In genomic region chr16:93543704-93544103, GRCm38 (mm10) we compare ENCODE assay signal across 8 mouse cellular contexts.
A peak's percentile ranks its signal among the peaks of the same experiment; 100 is the strongest.
DNase-seq lines count a peak whose midpoint lies in the region; ATAC-seq and TF ChIP-seq lines count a peak whose summit lies in the region.

No protein-coding gene starts in this region.

- no peaks in the 10 kb centered on the region for H3K27me3 ChIP-seq in liver, embryonic 11.5 days (replicated peaks; ENCODE audit: control insufficient read depth, insufficient read depth, low read length)
- H3K27me3 ChIP-seq in forebrain, embryonic 11.5 days (ENCODE audit: control insufficient read depth, insufficient read depth, low read length), result no peaks in the 10 kb centered on the region
- H3K27me3 ChIP-seq in midbrain, embryonic 11.5 days (ENCODE audit: control insufficient read depth, insufficient read depth, low read length), result no peaks in the 10 kb centered on the region
- no peaks in the 10 kb centered on the region for H3K27me3 ChIP-seq in spleen, adult 2 months (ENCODE audit: control insufficient read depth, insufficient read depth, low read length)

- intact Hi-C loops in left cerebral cortex, adult 2 months (cut with DNase I), result loop anchor here (2.0 to 10.0 kb wide), 6 partner anchors 246 to 1229 kb away; no protein-coding TSS in a partner anchor

- no peak for ATAC-seq in liver, embryonic 11.5 days (replicated peaks; ENCODE audit: low FRiP score)
- ATAC-seq in forebrain, embryonic 11.5 days (replicated peaks; ENCODE audit: low FRiP score), result peak; percentile 77
- ATAC-seq in midbrain, embryonic 11.5 days (ENCODE audit: low FRiP score), result peak; percentile 69

- no peak overlapping the region for H3K27ac ChIP-seq in liver, embryonic 11.5 days (ENCODE audit: low read depth, low read length)
- no peak overlapping the region for H3K27ac ChIP-seq in forebrain, embryonic 11.5 days (ENCODE audit: low read depth, low read length)
- no peak overlapping the region for H3K27ac ChIP-seq in left cerebral cortex, adult 2 months
- no peak overlapping the region for H3K27ac ChIP-seq in midbrain, embryonic 11.5 days (ENCODE audit: low read depth, low read length)
- no peak overlapping the region for H3K27ac ChIP-seq in spleen, adult 2 months (ENCODE audit: insufficient read depth, low read length)

- no peak for TF ChIP-seq POLR2A in spleen, adult 2 months (IDR thresholded peaks at IDR 0.05; ENCODE audit: low read depth, low read length)

- no peak overlapping the region for H3K4me3 ChIP-seq in liver, embryonic 11.5 days (ENCODE audit: low read depth, low read length)
- H3K4me3 ChIP-seq in forebrain, embryonic 11.5 days (ENCODE audit: low read depth, low read length), result no peak overlapping the region
- H3K4me3 ChIP-seq in left cerebral cortex, adult 2 months, result no peak overlapping the region
- H3K4me3 ChIP-seq in midbrain, embryonic 11.5 days (ENCODE audit: low read depth, low read length), result no peak overlapping the region
- H3K4me3 ChIP-seq in spleen, adult 2 months (ENCODE audit: extremely low read depth, insufficient read depth, insufficient read length), result no peak overlapping the region

- H3K4me1 ChIP-seq in liver, embryonic 11.5 days (replicated peaks; ENCODE audit: control insufficient read depth, insufficient read depth, low read length), result no peaks in the 10 kb centered on the region
- no peaks in the 10 kb centered on the region for H3K4me1 ChIP-seq in forebrain, embryonic 11.5 days (replicated peaks; ENCODE audit: control insufficient read depth, insufficient read depth, low read length)
- no peaks in the 10 kb centered on the region for H3K4me1 ChIP-seq in midbrain, embryonic 11.5 days (ENCODE audit: control insufficient read depth, insufficient read depth, low read length)
- H3K4me1 ChIP-seq in spleen, adult 2 months (ENCODE audit: control insufficient read depth, insufficient read depth, insufficient read length), result no peaks in the 10 kb centered on the region

- H3K9me3 ChIP-seq in liver, embryonic 11.5 days (ENCODE audit: control insufficient read depth, low read length), result no peaks in the 10 kb centered on the region
- no peaks in the 10 kb centered on the region for H3K9me3 ChIP-seq in forebrain, embryonic 11.5 days (ENCODE audit: control insufficient read depth, low read length)
- no peaks in the 10 kb centered on the region for H3K9me3 ChIP-seq in midbrain, embryonic 11.5 days (ENCODE audit: control insufficient read depth, low read length)

- 6% methylated on average over 8 of the region's 8 CpGs for WGBS in liver, embryonic 11.5 days
- WGBS in forebrain, embryonic 11.5 days, result 5% methylated on average over 8 of the region's 8 CpGs
- WGBS in midbrain, embryonic 11.5 days, result 5% methylated on average over 8 of the region's 8 CpGs
- WGBS in spleen, adult 2 months, result 3% methylated on average over 8 of the region's 8 CpGs

- no peaks in the 10 kb centered on the region for H3K36me3 ChIP-seq in liver, embryonic 11.5 days (ENCODE audit: control insufficient read depth, insufficient read depth, low read length)
- no peaks in the 10 kb centered on the region for H3K36me3 ChIP-seq in forebrain, embryonic 11.5 days (ENCODE audit: control insufficient read depth, insufficient read depth, low read length)
- no peaks in the 10 kb centered on the region for H3K36me3 ChIP-seq in midbrain, embryonic 11.5 days (ENCODE audit: control insufficient read depth, insufficient read depth, low read length)
- no peaks in the 10 kb centered on the region for H3K36me3 ChIP-seq in spleen, adult 2 months (ENCODE audit: control insufficient read depth, insufficient read depth, low read length)

- H3K9ac ChIP-seq in liver, embryonic 11.5 days (ENCODE audit: low read depth, low read length), result no peak overlapping the region
- no peak overlapping the region for H3K9ac ChIP-seq in forebrain, embryonic 11.5 days (ENCODE audit: low read length)
- no peak overlapping the region for H3K9ac ChIP-seq in midbrain, embryonic 11.5 days (ENCODE audit: low read length)

- no peak overlapping the region for H3K4me2 ChIP-seq in liver, embryonic 11.5 days
- H3K4me2 ChIP-seq in forebrain, embryonic 11.5 days (ENCODE audit: low read depth, low read length, severe bottlenecking), result no peak overlapping the region
- H3K4me2 ChIP-seq in midbrain, embryonic 11.5 days, result no peak overlapping the region

- peak; percentile 39 for DNase-seq in liver
- no peak for DNase-seq in liver, embryonic 11.5 days (ENCODE audit: low spot score)
- peak; percentile 46 for DNase-seq in c-Kit-positive CD71-positive TER-119-negative erythroid progenitor cells, embryonic 14.5 days (ENCODE audit: low read depth)
- peak; percentile 64 for DNase-seq in forebrain, embryonic 11.5 days (ENCODE audit: low spot score)
- peak; percentile 86 for DNase-seq in hindlimb bud, embryonic 11.5 days (ENCODE audit: extremely low spot score, low read depth, low spot score)
- peak; percentile 54 to 61 for DNase-seq in left cerebral cortex, adult 2 months (ENCODE audit: extremely low spot score in 1 of 2, low spot score in 2 of 2)
- peak; percentile 98 for DNase-seq in midbrain, embryonic 11.5 days (ENCODE audit: low spot score, missing footprints)
- peak; percentile 25 to 44 for DNase-seq in spleen, adult 2 months (ENCODE audit: low read depth in 1 of 2, low spot score in 2 of 2)

- peak; percentile 82 for TF ChIP-seq CTCF in left cerebral cortex, adult 2 months (IDR thresholded peaks at IDR 0.05)
- TF ChIP-seq CTCF in spleen, adult 2 months (IDR thresholded peaks at IDR 0.05; ENCODE audit: extremely low read depth, insufficient read depth, insufficient read length, insufficient replicate concordance), result peak; percentile 45; the same call in 1 of the 2 replicates
